Mouse (Mus musculus): Measurements from ENCODE around the gene Lekr1. TPM values are rescaled to one million over a fixed set of nuclear protein-coding genes. Genes with fewer than 3 reads are reported as not detected.

Gene Lekr1
- polyA plus RNA-seq, 1 experiment from 2014 or later = 3.4 TPM

DNA sequence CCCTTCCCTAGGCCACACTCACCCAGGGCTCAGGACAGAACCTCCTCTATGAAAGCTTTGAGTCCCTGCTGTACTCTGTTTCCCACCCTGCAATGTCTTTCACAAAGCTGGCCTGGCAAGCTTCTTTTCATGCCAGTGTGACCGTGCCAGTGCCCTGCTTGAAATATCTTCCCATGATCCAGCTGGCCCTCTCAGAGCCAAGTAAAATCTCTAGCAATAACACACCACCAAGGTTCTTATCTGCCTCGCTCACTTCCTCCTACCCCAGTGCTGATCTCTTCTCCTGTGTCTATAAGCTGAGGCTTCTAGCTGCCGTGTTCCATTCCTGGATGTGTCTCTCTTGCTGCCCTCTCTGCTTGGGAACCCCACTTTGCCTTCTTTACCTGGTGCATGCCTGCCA lies 162.0 kb downstream of the Lekr1 start:
- Histone ChIP-seq H3K4me2 (replicated peaks; ENCODE audit: low read depth) (no peak overlapping the region), H3K27ac (ENCODE audit: low read depth, low read length) (no peak overlapping the region), H3K9ac (ENCODE audit: low read depth, low read length) (no peak overlapping the region), H3K4me1 (replicated peaks; ENCODE audit: control insufficient read depth, insufficient read depth, low read length) (no peaks in the 10 kb centered on the region), H3K36me3 (ENCODE audit: control insufficient read depth, insufficient read depth) (no peaks in the 10 kb centered on the region), H3K4me3 (ENCODE audit: low read depth, low read length) (no peak overlapping the region), H3K27me3 (replicated peaks; ENCODE audit: control insufficient read depth, insufficient read depth, low read length) (no peaks in the 10 kb centered on the region), H3K9me3 (ENCODE audit: control insufficient read depth) (no peaks in the 10 kb centered on the region)
- no peak for ATAC-seq
- 67% methylated on average over 3 of the region's 3 CpGs for WGBS
- no peak for TF ChIP-seq CTCF (IDR thresholded peaks at IDR 0.05; ENCODE audit: low read depth)

GRCm38 (mm10) chr3:65829230-65829629 lies 163.2 kb downstream of the Lekr1 start:
- Histone ChIP-seq H3K27ac (ENCODE audit: low read depth, low read length) (no peak overlapping the region), H3K27me3 (replicated peaks; ENCODE audit: control insufficient read depth, insufficient read depth, low read length) (no peaks in the 10 kb centered on the region), H3K4me3 (ENCODE audit: low read depth, low read length) (no peak overlapping the region), H3K9me3 (ENCODE audit: control insufficient read depth) (no peaks in the 10 kb centered on the region), H3K9ac (ENCODE audit: low read depth, low read length) (no peak overlapping the region), H3K4me2 (replicated peaks; ENCODE audit: low read depth) (no peak overlapping the region), H3K36me3 (ENCODE audit: control insufficient read depth, insufficient read depth) (no peaks in the 10 kb centered on the region), H3K4me1 (replicated peaks; ENCODE audit: control insufficient read depth, insufficient read depth, low read length) (no peaks in the 10 kb centered on the region)
- TF ChIP-seq CTCF (IDR thresholded peaks at IDR 0.05; ENCODE audit: low read depth) = no peak
- WGBS = 28% methylated on average over 7 of the region's 7 CpGs
- ATAC-seq = no peak

GRCm38 (mm10) chr3:65829943-65830483 lies 164.0 kb downstream of the Lekr1 start:
- no peaks in the 10 kb centered on the region for H3K4me1 ChIP-seq (replicated peaks; ENCODE audit: control insufficient read depth, insufficient read depth, low read length)
- ATAC-seq = no peak
- no peak overlapping the region for H3K4me3 ChIP-seq (ENCODE audit: low read depth, low read length)
- no peaks in the 10 kb centered on the region for H3K36me3 ChIP-seq (ENCODE audit: control insufficient read depth, insufficient read depth)
- TF ChIP-seq CTCF (IDR thresholded peaks at IDR 0.05; ENCODE audit: low read depth) = no peak
- no peaks in the 10 kb centered on the region for H3K9me3 ChIP-seq (ENCODE audit: control insufficient read depth)
- no peak overlapping the region for H3K27ac ChIP-seq (ENCODE audit: low read depth, low read length)
- 76% methylated on average over 7 of the region's 7 CpGs for WGBS
- no peak overlapping the region for H3K9ac ChIP-seq (ENCODE audit: low read depth, low read length)
- H3K4me2 ChIP-seq (replicated peaks; ENCODE audit: low read depth) = no peak overlapping the region
- H3K27me3 ChIP-seq (replicated peaks; ENCODE audit: control insufficient read depth, insufficient read depth, low read length) = no peaks in the 10 kb centered on the region

- Histone ChIP-seq H3K36me3 (ENCODE audit: control insufficient read depth, insufficient read depth) (no peaks in the 10 kb centered on the region), H3K27ac (ENCODE audit: low read depth, low read length) (no peak overlapping the region), H3K4me3 (ENCODE audit: low read depth, low read length) (no peak overlapping the region), H3K4me1 (replicated peaks; ENCODE audit: control insufficient read depth, insufficient read depth, low read length) (no peaks in the 10 kb centered on the region), H3K9ac (ENCODE audit: low read depth, low read length) (no peak overlapping the region), H3K4me2 (replicated peaks; ENCODE audit: low read depth) (no peak overlapping the region), H3K27me3 (replicated peaks; ENCODE audit: control insufficient read depth, insufficient read depth, low read length) (no peaks in the 10 kb centered on the region), H3K9me3 (ENCODE audit: control insufficient read depth) (no peaks in the 10 kb centered on the region)
- WGBS = 33% methylated on average over 16 of the region's 16 CpGs
- TF ChIP-seq CTCF (IDR thresholded peaks at IDR 0.05; ENCODE audit: low read depth) = no peak
- ATAC-seq = no peak
Observed at GRCm38 (mm10) chr3:65830801-65831200, 164.8 kb downstream of the Lekr1 start.

DNA sequence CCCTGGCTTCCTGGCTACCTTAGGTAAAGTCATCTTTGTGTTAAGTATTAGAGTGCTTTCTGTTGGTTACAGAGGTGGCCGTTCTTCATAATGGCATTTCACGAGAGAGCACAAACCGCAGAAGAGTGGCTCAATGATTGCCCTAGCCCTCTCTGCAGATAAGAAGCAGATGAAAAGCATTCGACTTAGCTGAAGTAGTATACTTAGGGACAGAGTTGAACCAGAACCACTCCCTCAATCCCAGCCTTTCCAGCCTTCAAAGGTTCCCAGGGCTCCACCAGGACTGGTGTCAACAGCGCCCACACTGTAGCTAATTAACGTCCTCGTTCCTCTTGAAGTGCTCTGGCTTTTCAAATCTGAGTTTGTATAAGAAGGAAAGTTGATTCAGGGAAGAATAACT lies 166.4 kb downstream of the Lekr1 start:
- H3K4me1 ChIP-seq (replicated peaks; ENCODE audit: control insufficient read depth, insufficient read depth, low read length) = no peaks in the 10 kb centered on the region
- H3K27me3 ChIP-seq (replicated peaks; ENCODE audit: control insufficient read depth, insufficient read depth, low read length) = no peaks in the 10 kb centered on the region
- ATAC-seq = no peak
- H3K9me3 ChIP-seq (ENCODE audit: control insufficient read depth) = no peaks in the 10 kb centered on the region
- no peaks in the 10 kb centered on the region for H3K36me3 ChIP-seq (ENCODE audit: control insufficient read depth, insufficient read depth)
- no peak overlapping the region for H3K4me3 ChIP-seq (ENCODE audit: low read depth, low read length)
- TF ChIP-seq CTCF (IDR thresholded peaks at IDR 0.05; ENCODE audit: low read depth) = no peak
- no peak overlapping the region for H3K27ac ChIP-seq (ENCODE audit: low read depth, low read length)
- H3K4me2 ChIP-seq (replicated peaks; ENCODE audit: low read depth) = no peak overlapping the region
- H3K9ac ChIP-seq (ENCODE audit: low read depth, low read length) = no peak overlapping the region
- 24% methylated on average over 7 of the region's 7 CpGs for WGBS

GRCm38 (mm10) chr3:65836435-65836834 lies 170.4 kb downstream of the Lekr1 start:
- ATAC-seq = no peak
- Histone ChIP-seq H3K27ac (ENCODE audit: low read depth, low read length) (no peak overlapping the region), H3K9me3 (ENCODE audit: control insufficient read depth) (no peaks in the 10 kb centered on the region), H3K4me2 (replicated peaks; ENCODE audit: low read depth) (no peak overlapping the region), H3K4me1 (replicated peaks; ENCODE audit: control insufficient read depth, insufficient read depth, low read length) (no peaks in the 10 kb centered on the region), H3K9ac (ENCODE audit: low read depth, low read length) (no peak overlapping the region), H3K36me3 (ENCODE audit: control insufficient read depth, insufficient read depth) (no peaks in the 10 kb centered on the region), H3K4me3 (ENCODE audit: low read depth, low read length) (no peak overlapping the region), H3K27me3 (replicated peaks; ENCODE audit: control insufficient read depth, insufficient read depth, low read length) (no peaks in the 10 kb centered on the region)
- WGBS = 66% methylated on average over 5 of the region's 5 CpGs
- TF ChIP-seq CTCF (IDR thresholded peaks at IDR 0.05; ENCODE audit: low read depth) = no peak

DNA sequence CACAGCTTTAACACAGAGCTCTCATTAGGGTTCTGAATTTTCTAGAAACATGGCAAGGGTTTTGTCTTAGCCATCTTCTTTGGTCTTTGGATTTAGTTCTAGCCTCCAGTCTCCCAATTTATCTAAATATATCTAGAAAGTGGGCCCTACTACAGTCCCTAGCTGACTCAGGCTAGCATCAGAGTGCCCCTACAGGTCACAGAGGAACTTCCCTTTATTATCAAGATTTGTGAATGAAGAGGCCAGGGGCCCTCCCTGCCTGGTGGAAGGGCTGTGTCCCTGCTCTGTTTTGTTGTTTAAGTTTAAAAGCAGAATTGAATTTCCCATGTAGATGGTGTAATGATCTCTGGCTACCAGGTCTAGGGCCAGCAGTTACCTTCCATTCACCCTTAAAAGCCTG lies 173.6 kb downstream of the Lekr1 start:
- peak; percentile 37 for TF ChIP-seq CTCF (IDR thresholded peaks at IDR 0.05; ENCODE audit: low read depth)
- H3K9ac ChIP-seq (ENCODE audit: low read depth, low read length) = no peak overlapping the region
- no peaks in the 10 kb centered on the region for H3K9me3 ChIP-seq (ENCODE audit: control insufficient read depth)
- H3K4me1 ChIP-seq (replicated peaks; ENCODE audit: control insufficient read depth, insufficient read depth, low read length) = no peaks in the 10 kb centered on the region
- no peak overlapping the region for H3K4me2 ChIP-seq (replicated peaks; ENCODE audit: low read depth)
- no peak overlapping the region for H3K27ac ChIP-seq (ENCODE audit: low read depth, low read length)
- no peak for ATAC-seq
- H3K36me3 ChIP-seq (ENCODE audit: control insufficient read depth, insufficient read depth) = no peaks in the 10 kb centered on the region
- H3K27me3 ChIP-seq (replicated peaks; ENCODE audit: control insufficient read depth, insufficient read depth, low read length) = no peaks in the 10 kb centered on the region
- no peak overlapping the region for H3K4me3 ChIP-seq (ENCODE audit: low read depth, low read length)
